Mouse (Mus musculus) frontal cortex, postnatal 25 days (tissue): Measurements from ENCODE around the gene Pfkfb2.

Source experiments
- DNase-seq, 2 experiments: peaks; one replicate each; pipeline ENCODE4 v3.0.0; 2022; ENCODE audit warnings: low spot score in 2 of 2

The Pfkfb2 gene

DNA sequence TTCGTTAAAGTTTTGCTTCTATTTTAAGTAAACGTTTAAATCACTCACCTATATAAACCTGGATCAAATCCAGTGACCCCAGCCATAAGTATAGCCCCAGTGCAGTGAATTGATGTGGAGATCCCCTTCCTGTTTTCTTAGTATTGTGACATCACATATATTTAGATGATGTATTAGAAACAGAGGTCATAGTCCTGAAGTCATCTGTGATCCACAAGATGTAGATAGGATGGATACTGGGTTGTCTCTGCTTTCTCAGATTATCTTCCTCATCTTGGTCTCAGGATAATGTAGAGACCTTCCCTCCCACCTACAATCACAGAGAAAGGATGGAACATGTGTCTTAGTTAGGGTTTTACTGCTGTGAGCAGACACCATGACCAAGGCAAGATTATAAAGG, at the start of gene Pfkfb2:
TSS of gene Pfkfb2 (minus strand) at position 101 of the 400 bp plus-strand sequence.
- DNase-seq: no peak

DNA sequence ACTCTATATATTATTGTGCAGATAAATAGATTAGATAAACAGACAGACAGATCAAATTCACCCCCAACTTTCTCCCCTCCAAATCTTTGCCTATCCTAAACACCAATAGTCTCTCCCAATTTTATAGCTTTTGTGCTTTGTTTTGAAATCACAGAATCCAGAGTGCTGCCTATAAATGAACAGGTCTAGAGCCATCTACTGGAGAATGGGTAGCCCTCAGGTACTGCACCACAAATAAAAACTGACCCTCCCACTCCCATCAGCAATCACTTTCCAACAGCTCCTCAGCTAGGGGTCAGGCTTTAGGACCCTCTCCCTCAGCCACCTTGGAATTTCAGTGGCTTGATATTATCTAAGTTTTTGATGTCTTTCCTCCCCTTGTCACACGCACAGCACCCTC, 47.6 kb upstream of the Pfkfb2 start:
- DNase-seq: no peak

DNA sequence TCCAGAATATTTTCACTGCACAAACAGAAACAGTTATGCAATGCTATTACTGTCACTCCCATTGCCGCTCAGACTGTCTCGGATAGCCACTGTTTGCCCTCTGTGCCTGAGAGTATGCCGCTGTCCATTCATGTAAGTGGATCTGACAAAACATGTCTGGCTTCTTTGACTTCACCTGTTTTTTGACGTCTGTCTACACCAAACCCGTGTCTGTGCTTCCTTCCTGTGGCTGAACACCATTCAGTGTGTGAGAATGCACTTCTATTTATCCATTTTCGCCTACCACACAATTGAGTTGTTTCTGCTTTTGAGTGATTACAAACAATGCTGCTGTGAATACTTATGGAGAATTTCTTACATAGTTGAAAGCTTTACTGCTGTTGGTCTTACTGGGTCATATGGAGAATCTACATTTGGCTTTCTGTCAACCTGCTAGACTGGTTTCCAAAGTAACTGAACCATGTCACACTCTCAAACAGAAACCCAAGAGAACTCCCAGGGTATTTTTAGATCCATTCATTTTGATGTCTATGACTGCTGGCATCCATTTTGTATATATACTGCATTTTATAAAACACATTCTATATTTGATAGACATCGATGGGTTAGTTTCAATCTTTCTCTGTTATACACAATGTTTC, 46.8 kb upstream of the Pfkfb2 start:
- no peak for DNase-seq

DNA sequence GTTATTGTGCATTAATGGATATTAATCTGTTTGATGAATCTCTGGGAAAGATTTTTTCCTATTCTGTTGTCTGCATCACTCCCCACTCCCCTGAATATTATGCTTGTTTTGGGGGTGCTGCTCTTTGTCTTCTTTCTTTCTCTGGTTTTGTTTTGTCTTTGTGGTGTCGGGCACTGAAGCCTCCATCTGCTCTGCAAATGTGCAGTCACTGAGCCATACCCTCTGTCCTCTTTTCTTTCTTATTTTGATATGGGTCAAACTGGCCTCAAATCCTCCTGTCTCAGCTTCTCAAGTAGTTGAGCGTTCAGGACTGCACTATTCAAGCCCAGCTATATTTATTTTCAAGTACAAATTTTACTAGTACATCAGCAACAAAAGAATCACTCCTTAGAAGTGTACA, 46.2 kb upstream of the Pfkfb2 start:
- no peak for DNase-seq

DNA sequence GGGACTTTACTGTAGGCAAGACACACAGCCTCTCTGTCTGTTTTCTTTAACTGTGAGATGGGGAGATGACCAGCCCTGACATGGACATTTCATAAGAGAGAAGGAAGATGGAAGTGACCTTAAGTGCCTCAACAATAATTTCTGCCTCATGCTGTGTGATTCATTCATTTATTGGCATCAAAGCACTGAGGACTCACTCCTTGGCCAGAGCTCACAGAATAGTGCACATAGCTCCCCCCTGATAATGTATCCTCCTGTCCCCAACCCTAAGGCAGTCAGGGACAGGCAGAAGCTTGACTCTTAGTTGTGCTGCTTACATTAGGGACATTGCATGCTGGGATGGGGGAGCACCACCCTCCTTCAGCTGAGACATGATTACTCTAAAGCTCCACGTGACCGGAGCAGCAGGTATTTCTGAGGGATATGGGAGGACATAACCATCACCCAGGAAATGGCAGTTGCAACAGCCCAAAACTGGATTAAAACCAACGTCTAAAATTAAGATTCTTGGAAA, 42.0 kb upstream of the Pfkfb2 start:
- no peak for DNase-seq

DNA sequence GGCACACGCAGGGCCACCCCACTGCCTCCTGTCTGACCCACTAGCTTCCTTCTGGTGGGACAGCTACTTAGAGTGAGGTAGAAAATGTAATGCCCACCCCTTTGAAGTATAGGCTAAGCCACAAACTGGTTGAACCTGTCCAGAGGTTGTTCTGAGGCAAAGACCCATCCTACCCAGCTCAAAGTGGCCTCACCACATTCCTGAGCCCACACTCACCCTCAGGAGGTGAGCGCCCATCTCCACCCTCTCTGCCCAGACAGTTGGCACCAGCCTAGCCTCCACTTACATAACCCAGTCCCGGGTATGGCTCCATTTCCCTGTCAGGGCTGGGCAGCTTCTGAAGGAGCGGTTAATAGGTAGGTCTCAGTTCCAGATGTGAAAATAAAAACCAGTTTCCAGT, 41.4 kb upstream of the Pfkfb2 start:
- no peak for DNase-seq

DNA sequence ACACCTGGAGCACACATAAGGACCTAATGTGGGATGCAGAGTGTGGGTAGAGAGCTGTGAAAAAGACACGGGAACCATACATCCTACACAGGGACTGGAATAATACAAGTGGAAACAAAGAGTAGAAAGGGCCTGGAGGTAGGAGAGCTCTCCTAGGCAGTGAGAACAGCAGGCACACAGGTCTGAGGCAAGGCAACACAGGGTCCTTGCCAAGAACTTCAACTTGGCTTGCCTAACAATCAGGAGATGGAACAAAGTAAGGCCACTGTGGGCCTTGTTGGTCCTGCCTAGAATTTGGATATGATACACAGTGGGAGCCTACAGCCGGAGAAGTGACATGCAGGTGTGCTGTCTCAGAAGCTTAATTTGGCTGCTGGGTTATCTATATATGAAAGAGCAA, 40.9 kb upstream of the Pfkfb2 start:
- DNase-seq: no peak

DNA sequence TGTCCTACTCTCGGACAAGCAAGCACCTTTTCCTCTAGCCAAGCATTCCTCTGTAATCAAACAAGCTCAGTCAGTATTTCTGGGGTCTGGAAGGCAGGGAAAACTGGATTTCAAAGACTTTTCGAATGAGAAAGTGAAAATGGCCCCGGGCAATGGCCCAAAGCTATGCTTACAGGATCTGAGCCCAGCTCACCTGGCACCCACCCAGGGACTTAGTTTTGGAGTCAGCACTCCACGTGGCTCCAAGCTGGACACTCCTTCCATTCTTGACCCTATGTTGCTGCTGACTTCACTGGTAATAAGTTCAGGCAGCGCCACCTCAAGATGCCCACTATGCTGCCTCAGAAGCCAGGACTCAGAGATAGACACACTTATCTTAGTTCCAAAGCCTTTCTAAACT, 38.0 kb upstream of the Pfkfb2 start:
- DNase-seq: no peak

DNA sequence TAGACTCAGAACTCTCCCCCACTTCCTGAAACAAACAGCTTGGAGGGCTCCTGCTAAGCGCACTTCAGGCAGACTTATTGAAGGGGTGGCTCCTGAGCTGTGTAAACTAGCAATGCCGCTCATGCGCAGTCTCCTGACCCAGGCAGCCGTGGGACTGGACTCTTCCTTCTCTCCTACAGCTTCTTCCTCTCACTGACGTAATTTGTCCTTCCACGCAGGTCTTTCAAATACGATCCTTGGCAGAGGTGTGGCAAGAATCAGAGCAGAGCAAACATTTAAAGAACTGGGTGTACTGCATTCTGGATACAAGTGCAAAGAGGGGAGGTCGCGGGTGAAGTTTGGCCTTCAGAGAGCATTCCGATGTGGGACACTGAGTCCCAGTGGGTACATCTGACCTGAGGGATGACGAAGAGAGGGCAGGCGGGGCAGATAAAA, 35.0 kb upstream of the Pfkfb2 start:
- no peak for DNase-seq

DNA sequence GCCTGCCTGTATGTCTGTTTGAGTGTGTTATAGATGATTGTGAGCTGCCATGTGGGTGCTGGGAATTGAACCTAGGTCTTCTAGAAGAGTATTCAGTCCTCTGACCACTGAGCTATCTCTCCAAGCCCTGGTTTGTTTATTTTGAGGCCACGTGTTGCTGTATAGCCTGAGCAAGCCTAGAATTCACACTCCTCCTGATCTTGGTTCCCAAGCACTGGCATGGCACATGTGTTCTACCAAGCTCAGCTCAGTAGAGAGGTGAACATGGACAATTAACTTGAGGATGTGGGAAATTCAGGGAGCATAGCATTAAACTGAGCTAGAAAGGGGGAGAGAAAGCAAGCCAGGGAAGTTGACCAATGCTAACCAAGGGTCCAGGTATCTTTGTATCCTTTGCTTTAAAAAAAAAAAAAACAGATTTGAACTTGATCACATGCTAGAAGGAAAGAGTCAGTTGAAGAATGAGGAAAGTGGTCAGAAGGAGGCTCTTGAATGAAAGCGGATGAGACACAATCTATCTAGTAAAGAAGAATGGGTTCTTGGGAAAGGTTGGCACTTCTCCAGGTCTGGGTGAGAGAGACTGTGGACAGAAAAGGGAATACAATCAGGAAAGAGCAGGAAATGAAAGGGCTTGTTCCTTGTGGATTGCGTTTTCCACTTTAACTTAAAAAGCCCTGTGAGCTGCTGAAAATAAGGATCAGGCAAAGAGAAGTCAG, 33.1 kb upstream of the Pfkfb2 start:
- no peak for DNase-seq

DNA sequence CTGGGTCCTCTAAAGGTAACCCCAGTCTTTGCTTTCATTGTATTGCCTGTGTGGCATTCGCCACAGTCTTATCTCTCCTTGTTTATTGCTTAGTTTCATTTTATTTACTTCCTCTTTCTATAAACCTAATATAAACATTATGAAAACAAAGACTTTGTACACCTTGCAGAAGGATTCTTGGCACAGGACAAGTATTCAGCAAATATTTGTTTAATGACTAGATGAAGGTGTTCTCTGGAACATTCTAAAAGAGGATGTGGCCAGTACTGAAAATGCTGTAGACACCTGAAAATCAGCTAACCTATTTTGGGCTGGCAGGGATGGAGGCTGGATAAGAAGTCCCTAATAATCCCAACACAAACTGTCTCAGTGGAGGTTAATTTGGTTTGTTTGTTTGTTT, 32.5 kb upstream of the Pfkfb2 start:
- no peak for DNase-seq

DNA sequence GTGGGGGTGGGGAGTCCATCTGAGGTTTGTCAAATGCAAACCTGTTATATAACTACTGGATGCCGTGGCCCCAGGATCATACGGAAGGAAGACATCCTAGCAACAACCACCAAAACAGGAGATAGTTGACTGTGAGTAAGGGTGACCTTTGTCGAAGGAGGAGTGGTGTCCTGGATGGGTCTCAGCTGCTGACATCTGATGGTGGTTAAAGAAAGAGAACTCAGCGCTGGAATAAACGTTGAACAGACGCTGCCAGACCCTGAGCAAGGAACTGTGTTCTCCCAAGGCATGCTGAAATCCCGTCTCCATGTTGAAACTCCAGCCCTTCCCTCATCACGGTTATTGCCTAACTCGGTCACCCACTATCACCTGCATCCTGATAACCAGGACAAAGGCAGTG, 30.6 kb upstream of the Pfkfb2 start:
- DNase-seq: no peak

DNA sequence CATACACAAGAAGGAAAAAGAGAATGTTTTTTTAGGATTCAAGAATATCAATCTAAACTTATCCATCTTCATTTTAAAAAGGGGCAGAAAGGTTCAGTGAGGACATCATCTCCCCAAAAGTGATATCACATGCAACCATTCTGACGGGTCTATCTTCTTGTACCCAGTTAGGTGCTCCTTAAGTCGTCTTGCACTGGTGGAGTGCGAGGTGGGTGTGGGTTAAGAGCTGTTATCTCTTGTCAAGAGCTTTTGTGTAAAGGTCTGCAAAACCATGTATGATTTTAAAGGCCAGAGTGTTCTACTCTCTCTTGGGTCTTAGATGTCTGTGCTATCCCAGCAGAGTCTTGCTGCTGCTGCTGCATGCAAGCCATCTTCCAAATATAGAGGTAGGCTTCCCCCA, 17.8 kb upstream of the Pfkfb2 start:
- no peak for DNase-seq

DNA sequence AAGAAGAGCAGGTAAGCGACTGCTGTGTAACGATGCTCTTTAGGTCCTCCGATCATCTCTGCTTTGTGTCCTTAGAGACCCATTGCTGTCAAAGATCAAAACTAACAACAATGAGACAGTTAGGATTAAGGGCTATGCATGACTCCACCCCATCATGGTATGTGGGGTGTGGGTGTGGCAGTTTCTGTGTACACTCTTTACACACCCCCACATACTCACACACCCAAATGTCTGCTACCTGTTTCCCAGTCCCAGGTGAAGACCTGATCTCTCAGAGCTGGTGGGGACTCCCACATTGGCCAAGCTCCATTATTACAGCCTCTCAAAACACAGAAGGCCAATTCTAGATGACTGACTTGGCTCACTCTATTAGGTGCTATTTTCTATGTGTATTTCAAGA, 16.5 kb upstream of the Pfkfb2 start:
- DNase-seq: no peak

DNA sequence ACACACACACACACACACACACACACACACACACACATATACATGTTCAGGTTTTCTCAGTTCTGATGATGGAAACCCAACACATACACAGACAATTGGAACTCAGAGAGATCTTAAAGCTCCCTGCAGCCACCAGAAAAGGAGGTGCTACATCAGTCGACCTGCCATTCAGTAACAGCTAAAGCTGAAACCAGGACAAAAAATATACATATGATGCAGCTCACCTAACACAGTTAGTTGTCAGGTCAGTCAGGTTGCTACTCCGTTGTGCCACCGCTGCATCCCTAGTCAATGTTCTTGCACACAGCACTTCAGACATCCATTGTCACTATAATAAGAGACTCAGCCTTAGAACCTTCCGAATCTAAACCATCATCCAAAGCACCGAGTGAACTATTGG, 15.9 kb upstream of the Pfkfb2 start:
- DNase-seq: no peak

DNA sequence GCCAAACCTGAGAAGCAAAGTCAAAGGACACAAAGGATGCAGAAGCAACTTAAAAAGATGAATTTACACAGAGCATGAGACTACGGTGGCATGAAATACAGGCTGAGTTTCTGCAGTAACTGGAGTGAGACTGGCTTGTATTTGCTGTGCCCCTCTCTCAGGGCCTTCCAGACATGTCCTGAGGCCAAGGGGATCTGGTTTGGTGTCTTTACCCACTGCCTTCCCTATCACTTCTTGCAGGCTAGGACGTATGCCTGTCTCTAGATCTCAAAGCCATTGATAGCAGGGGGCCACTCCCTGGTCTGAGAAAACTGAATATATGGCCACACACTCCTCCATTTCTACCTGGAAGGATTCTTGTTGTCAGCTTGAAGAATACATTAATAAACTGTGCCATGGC, 15.2 kb upstream of the Pfkfb2 start:
- no peak for DNase-seq

DNA sequence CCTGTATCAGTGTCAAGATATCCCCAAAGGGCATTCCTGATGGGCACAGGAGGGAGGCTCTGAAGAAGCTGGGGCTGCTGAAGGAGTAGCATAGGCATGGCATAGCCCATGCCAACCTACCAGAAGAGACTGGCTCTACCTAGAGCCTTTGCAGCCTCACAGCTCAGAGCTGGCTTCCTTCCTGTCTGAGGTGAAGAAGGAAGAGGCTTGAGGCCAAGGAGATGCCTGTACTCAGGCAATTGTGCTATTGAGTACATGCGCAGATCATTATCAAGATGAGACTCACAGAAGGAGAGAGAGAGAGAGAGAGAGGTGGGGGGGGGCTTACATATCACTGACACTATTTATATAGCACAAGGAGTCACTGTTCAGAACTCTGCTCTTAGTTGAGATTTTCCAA, 14.7 kb upstream of the Pfkfb2 start:
- DNase-seq: no peak

DNA sequence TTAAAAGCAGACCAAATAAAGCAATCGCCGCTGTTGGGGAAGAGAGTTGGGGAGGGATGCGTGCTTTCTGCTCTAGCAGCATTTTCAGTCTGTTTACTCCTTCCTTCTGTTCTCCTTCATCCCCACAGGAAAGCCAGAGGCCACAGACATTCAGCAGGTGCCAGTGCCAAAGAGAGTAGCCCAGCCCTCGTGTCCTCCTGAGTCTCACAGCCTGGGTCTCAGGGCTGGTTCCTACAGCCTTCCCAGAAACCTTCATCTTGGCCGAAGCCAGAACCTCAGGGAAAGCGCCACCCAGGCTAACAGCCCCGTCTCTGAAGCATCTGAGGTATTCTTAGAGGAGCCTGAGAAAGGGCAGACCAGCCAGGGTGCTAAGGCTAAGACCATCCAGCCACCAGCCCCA, 13.1 kb upstream of the Pfkfb2 start:
- DNase-seq: no peak

DNA sequence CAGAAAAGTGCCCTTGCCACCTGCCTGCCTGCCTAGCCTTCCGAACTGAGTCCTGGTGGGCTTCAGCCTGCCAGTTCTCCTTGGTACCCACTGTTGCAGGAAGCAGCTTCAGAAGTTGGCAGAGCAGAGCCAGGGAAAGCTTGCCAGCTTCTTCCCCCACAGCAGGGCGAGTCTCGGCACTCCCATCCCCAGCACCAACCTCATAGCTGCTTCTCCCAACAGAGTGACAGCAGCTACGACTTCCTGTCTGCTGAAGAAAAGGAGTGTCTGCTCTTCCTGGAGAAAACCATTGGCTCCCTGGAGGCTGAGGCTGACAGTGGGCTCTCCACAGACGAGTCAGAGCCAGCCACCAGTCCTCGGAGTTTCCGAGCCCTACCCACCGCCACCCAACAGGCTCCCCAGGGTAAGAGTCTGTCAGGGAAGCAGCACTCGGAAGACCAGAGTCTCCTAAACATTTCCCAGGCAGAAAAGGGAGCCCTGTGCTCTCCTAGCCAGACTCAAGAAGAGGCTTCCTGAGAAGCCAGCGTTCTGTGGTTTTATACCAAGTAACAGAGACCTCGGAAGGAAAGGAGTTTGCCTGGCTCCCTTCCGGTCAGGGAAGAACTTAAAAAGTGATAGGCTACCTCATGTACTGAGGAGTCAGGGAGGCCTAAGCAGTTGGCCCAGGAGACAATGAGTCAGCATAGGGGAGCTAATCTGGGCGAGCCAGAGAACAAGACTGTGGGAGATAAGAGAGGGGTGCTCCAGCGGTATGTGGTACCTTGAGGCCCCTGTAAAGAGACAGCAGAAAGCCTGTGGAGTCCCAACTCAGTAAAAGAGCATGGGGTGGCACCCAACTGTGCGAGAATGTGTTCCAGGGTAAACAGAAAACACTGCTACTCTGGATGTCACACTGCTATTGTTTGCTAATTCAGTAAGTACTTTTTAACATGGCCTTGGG, 12.0 kb upstream of the Pfkfb2 start:
- DNase-seq: no peak

DNA sequence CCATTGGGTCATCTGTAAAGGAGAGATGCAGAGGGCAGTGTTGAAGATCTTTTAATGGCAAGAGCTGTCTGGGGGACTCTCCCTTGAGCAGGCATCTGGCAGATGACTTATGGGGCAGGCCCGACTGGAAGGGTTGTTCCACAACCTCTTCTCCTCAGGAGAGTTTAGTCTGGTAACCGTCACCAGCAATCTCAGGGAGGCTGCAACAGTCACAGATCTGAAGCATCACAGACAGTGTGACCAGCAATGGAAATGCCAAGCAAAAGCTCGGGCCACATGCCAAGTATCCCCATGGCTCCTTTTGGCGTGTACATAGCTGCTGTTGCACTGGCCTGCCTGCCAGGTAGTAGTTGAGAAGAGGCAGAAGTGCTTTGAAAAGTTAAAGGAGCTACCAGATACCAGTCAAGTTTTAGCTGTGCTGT, 11.2 kb upstream of the Pfkfb2 start:
- DNase-seq: no peak

DNA sequence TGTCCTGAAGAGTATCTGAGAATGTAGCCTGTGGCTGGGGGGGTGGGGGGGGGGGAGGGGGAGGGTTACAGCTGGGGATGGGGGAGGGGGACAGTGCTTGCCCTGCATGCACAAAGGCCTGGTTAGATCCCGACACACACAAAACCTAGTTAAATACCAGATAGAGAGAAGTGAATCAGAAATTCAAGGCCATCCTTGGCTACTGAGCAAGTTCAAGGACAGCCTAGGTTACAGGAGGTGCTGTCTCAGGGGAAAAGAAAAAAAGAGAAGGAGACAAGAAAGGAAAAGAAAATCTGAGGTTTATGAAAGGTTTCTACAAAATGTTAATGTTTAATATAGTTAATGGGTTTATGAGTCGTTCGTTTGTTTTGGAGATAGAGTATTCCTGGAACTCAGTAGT, 10.6 kb upstream of the Pfkfb2 start:
- no peak for DNase-seq

DNA sequence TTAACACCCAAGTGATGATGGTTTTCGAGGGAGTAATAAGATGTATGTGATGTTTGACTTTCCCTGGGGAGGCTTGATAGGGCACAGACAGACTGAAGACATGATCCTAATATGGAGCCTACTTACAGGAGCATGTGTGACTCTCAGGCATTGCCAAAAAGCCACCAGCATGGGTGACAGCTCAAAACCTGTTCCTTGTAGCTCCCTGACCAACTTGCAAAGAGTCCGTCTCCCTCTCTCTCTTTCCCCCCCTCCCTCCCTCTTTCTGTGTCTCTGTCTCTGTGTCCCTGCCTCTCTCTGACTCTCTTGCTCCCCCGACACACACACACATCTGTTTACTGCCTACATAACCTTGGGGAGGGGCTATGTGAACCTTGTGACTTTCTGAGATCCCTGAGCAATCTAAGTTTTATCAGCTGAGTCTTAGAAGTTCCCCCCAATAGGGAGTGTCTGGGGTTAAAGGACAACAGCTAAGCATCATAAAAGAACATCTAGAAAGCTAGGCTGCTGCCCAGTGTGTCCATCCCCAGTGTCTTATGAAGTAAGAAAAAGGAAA, 9.6 kb upstream of the Pfkfb2 start:
- DNase-seq: no peak
